Mouse (Mus musculus): ENCODE results near the gene Gnptg.

GRCm38 (mm10) chr17:25222951-25223601, 16.8 kb downstream of the Gnptg start:
- TF ChIP-seq POLR2A (IDR thresholded peaks at IDR 0.05; ENCODE audit: borderline replicate concordance, extremely low read depth, low read depth, low read length) (no peak), CTCF (IDR thresholded peaks at IDR 0.05; ENCODE audit: insufficient read depth, low read length) (no peak)

All from lung, adult 2 months (tissue).